Mouse (Mus musculus) liver, embryonic 11.5 days (tissue): ENCODE measurements around the gene Sv2a. TPM values are rescaled to one million over a fixed set of nuclear protein-coding genes. Genes with fewer than 3 reads are reported as not detected.

Experiments used
- ATAC-seq: fragments of 200-750 bp; cut with Nextera tagmentation; replicated peaks from 2 replicates; pipeline ENCODE4 v1.8.0; 2017; ENCODE audit warnings: moderate number of reproducible peaks, mild to moderate bottlenecking, moderate TSS enrichment, moderate library complexity; ENCODE audit not compliant: low FRiP score
- DNase-seq: peaks from one replicate; pipeline ENCODE4 v3.0.0-alpha.2; 2017; ENCODE audit warnings: low spot score
- H3K27ac ChIP-seq: fragments of 300-500 bp; sonication (generic); 2 replicates; pipeline ENCODE4 v1.5.1; 2014; ENCODE audit warnings: mild to moderate bottlenecking, low read depth, low read length, control low read depth
- H3K27me3 ChIP-seq: fragments of 300-500 bp; sonication (generic); replicated peaks from 2 replicates; pipeline ENCODE4 v1.6.1; 2014; ENCODE audit warnings: low read length, mixed read lengths; ENCODE audit not compliant: control insufficient read depth, insufficient read depth
- H3K36me3 ChIP-seq: fragments of 300-500 bp; sonication (generic); 2 replicates; pipeline ENCODE4 v1.6.1; 2014; ENCODE audit warnings: mild to moderate bottlenecking, low read length, moderate library complexity, mixed read lengths; ENCODE audit not compliant: control insufficient read depth, insufficient read depth
- H3K4me1 ChIP-seq: fragments of 300-500 bp; sonication (generic); replicated peaks from 2 replicates; pipeline ENCODE4 v1.6.1; 2014; ENCODE audit warnings: low read length, mixed read lengths; ENCODE audit not compliant: control insufficient read depth, insufficient read depth
- H3K4me2 ChIP-seq: fragments of 300-500 bp; sonication (generic); 2 replicates; pipeline ENCODE4 v1.6.1; 2014; ENCODE audit warnings: mild to moderate bottlenecking, control low read depth, moderate library complexity
- H3K4me3 ChIP-seq: fragments of 300-500 bp; sonication (generic); 2 replicates; pipeline ENCODE4 v1.5.1; 2014; ENCODE audit warnings: low read depth, low read length, control low read depth
- H3K9ac ChIP-seq: fragments of 300-500 bp; sonication (generic); 2 replicates; pipeline ENCODE4 v1.6.1; 2014; ENCODE audit warnings: low read depth, low read length, control low read depth
- H3K9me3 ChIP-seq: fragments of 300-500 bp; sonication (generic); 2 replicates; pipeline ENCODE4 v1.6.1; 2016; ENCODE audit warnings: low read length, inconsistent platforms, mixed read lengths; ENCODE audit not compliant: control insufficient read depth
- WGBS: fragments of 180-500 bp; shearing (Covaris S2); extraction: QIAGEN DNeasy Blood & Tissue Kit; methylation state at CpG from one replicate; pipeline ENCODE4 v1.1.7; 2014; 5-methylcytosine and 5-hydroxymethylcytosine counted together
- polyA plus RNA-seq: library from polyadenylated mRNA; unstranded; fragments of >200 nt; fragmentation: Nextera tagmentation; extraction: Ambion mirVana; gene quantifications from 2 replicates; pipeline ENCODE4 v1.2.1, GENCODE M21; 2014

The Sv2a gene
- polyA plus RNA-seq, result 3.5 and 4.3 TPM in 2 replicates

- Histone ChIP-seq H3K9ac (peak within 1 kb of the TSS; percentile 54), H3K27ac (no peak within 1 kb of the TSS), H3K27me3 (no peaks in the 10 kb centered on the region; the same call in 1 of the 2 replicates), H3K4me2 (peak within 1 kb of the TSS; percentile 86), H3K4me1 (peaks cover 19% of the 10 kb centered on the region), H3K4me3 (peak within 1 kb of the TSS; percentile 56), H3K9me3 (no peaks in the 10 kb centered on the region), H3K36me3 (peaks cover 13% of the 10 kb centered on the region)
- WGBS, result under 1% methylated on average over 19 of the region's 23 CpGs
- DNase-seq (peak; percentile 61), ATAC-seq (0 out of 2 replicates have a peak, but pooled peaks have one; percentile 46)
Observed at GRCm38 (mm10) chr3:96180727-96181477, at the start of gene Sv2a. Gene Sv2a, plus strand, starts transcription at chr3:96181151.

- no peak for DNase-seq
- Histone ChIP-seq H3K36me3 (no peaks in the 10 kb centered on the region), H3K9ac (no peak overlapping the region), H3K4me2 (no peak overlapping the region), H3K27ac (no peak overlapping the region), H3K4me1 (0 out of 2 replicates have a peak, but pooled peaks cover 4% of the 10 kb centered on the region), H3K9me3 (no peaks in the 10 kb centered on the region), H3K4me3 (no peak overlapping the region), H3K27me3 (no peaks in the 10 kb centered on the region)
- WGBS, result 85% methylated on average over 3 of the region's 3 CpGs
- ATAC-seq, result no peak
Observed at GRCm38 (mm10) chr3:96132478-96132877, 48.5 kb upstream of the Sv2a start.

GRCm38 (mm10) chr3:96133327-96133905 is 47.5 kb upstream of the Sv2a start:
- no peak overlapping the region for H3K4me3 ChIP-seq
- DNase-seq, result no peak
- no peak for ATAC-seq
- H3K27me3 ChIP-seq, result no peaks in the 10 kb centered on the region
- no peaks in the 10 kb centered on the region for H3K9me3 ChIP-seq
- H3K4me1 ChIP-seq, result 0 out of 2 replicates have a peak, but pooled peaks cover 4% of the 10 kb centered on the region
- no peak overlapping the region for H3K27ac ChIP-seq
- H3K36me3 ChIP-seq, result no peaks in the 10 kb centered on the region
- 74% methylated on average over 11 of the region's 11 CpGs for WGBS
- H3K9ac ChIP-seq, result no peak overlapping the region
- no peak overlapping the region for H3K4me2 ChIP-seq

GRCm38 (mm10) chr3:96135011-96135410 is 45.9 kb upstream of the Sv2a start:
- 0 out of 2 replicates have a peak, but pooled peaks cover under 1% of the 10 kb centered on the region for H3K4me1 ChIP-seq

GRCm38 (mm10) chr3:96147950-96148349 is 33.0 kb upstream of the Sv2a start:
- H3K4me1 ChIP-seq, result no peaks in the 10 kb centered on the region
- 16% methylated on average over 5 of the region's 5 CpGs for WGBS
- H3K9me3 ChIP-seq, result no peaks in the 10 kb centered on the region
- H3K9ac ChIP-seq, result no peak overlapping the region
- ATAC-seq, result no peak
- no peak overlapping the region for H3K4me3 ChIP-seq
- no peaks in the 10 kb centered on the region for H3K27me3 ChIP-seq
- peaks cover 6% of the 10 kb centered on the region for H3K36me3 ChIP-seq
- H3K4me2 ChIP-seq, result no peak overlapping the region
- no peak overlapping the region for H3K27ac ChIP-seq
- DNase-seq, result no peak

More at GRCm38 (mm10) chr3:96135011-96135410, 45.9 kb upstream of the Sv2a start:
- Histone ChIP-seq H3K27ac (no peak overlapping the region), H3K36me3 (no peaks in the 10 kb centered on the region), H3K27me3 (no peaks in the 10 kb centered on the region), H3K4me3 (no peak overlapping the region), H3K9me3 (no peaks in the 10 kb centered on the region), H3K4me2 (no peak overlapping the region), H3K9ac (no peak overlapping the region)
- DNase-seq (no peak), ATAC-seq (no peak)
- WGBS, result 81% methylated on average over 3 of the region's 3 CpGs

GRCm38 (mm10) chr3:96151836-96152235 is 29.1 kb upstream of the Sv2a start:
- H3K4me1 ChIP-seq, result no peaks in the 10 kb centered on the region
- peaks cover 21% of the 10 kb centered on the region for H3K36me3 ChIP-seq
- H3K27me3 ChIP-seq, result no peaks in the 10 kb centered on the region
- H3K9me3 ChIP-seq, result no peaks in the 10 kb centered on the region
- no peak overlapping the region for H3K27ac ChIP-seq
- H3K9ac ChIP-seq, result no peak overlapping the region
- no peak overlapping the region for H3K4me3 ChIP-seq
- DNase-seq (no peak), ATAC-seq (no peak)
- 77% methylated on average over 7 of the region's 7 CpGs for WGBS
- no peak overlapping the region for H3K4me2 ChIP-seq

GRCm38 (mm10) chr3:96152611-96153010 is 28.3 kb upstream of the Sv2a start:
- Histone ChIP-seq H3K4me1 (no peaks in the 10 kb centered on the region), H3K27me3 (no peaks in the 10 kb centered on the region), H3K4me3 (no peak overlapping the region), H3K9ac (no peak overlapping the region), H3K9me3 (no peaks in the 10 kb centered on the region), H3K4me2 (no peak overlapping the region), H3K27ac (no peak overlapping the region), H3K36me3 (peaks cover 21% of the 10 kb centered on the region)
- no peak for DNase-seq
- no peak for ATAC-seq
- WGBS, result 91% methylated on average over 5 of the region's 5 CpGs

GRCm38 (mm10) chr3:96155501-96155900 is 25.4 kb upstream of the Sv2a start:
- H3K9ac ChIP-seq, result no peak overlapping the region
- ATAC-seq (no peak), DNase-seq (no peak)
- H3K27ac ChIP-seq, result no peak overlapping the region
- H3K9me3 ChIP-seq, result no peaks in the 10 kb centered on the region
- H3K27me3 ChIP-seq, result 0 out of 2 replicates have a peak, but pooled peaks cover 2% of the 10 kb centered on the region
- 83% methylated on average over 8 of the region's 8 CpGs for WGBS
- peaks cover 7% of the 10 kb centered on the region for H3K4me1 ChIP-seq
- H3K4me2 ChIP-seq, result no peak overlapping the region
- peaks cover 21% of the 10 kb centered on the region for H3K36me3 ChIP-seq
- H3K4me3 ChIP-seq, result no peak overlapping the region
